Mouse (Mus musculus) olfactory bulb, adult 2 months (tissue): ENCODE measurements around the gene Slc29a4.

ENCODE experiments used
- CTCF ChIP-seq: fragments of 200-500 bp; IDR thresholded peaks from 2 replicates; pipeline ENCODE4 v1.5.1; 2012; ENCODE audit warnings: low read depth, mild to moderate bottlenecking, low read length, moderate library complexity; ENCODE audit not compliant: insufficient read depth
- POLR2A ChIP-seq: fragments of 200-500 bp; IDR thresholded peaks from 2 replicates; pipeline ENCODE4 v1.6.1; 2012; ENCODE audit warnings: mild to moderate bottlenecking, low read depth, low read length, moderate library complexity; ENCODE audit not compliant: insufficient read depth

DNA sequence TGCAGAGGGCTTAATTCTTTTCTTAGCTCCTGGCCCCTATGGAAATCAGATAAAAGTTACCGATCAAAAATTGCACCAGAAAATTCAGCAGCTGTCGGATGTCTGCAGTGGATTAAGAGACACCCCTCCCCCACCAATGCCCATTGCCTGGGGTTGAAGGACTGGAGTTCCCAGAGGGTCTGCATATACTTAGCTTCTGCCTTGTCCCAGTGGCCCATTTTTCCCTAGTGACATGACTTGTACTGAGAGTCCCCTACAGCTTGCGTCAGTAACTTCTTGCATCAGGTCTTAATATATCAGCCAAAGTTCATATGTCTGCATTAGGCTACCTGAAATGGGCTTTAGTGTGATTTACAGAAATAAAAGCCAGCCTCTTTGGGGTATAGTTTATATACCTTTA is 41.9 kb upstream of the Slc29a4 start:
- no peak for TF ChIP-seq CTCF
- TF ChIP-seq POLR2A = no peak
